In genomic region chr7:125499927-125500868, GRCm38 (mm10) we compare ENCODE assay signal across 13 mouse cellular contexts. TPM values are rescaled to one million over a fixed set of nuclear protein-coding genes. Genes with fewer than 3 reads are reported as not detected.
A peak's percentile ranks its signal among the peaks of the same experiment; 100 is the strongest.
DNase-seq lines count a peak whose midpoint lies in the region; ATAC-seq lines count a peak whose summit lies in the region.
"Had no signal": no experiment of that assay in that cellular context is flagged by ENCODE, and none has a peak within 500 bp of the region (broad histone marks: within the 10 kb centered on the region; RNA-seq: fewer than 3 reads in every experiment).

No protein-coding gene starts in this region.

- H3K4me2 ChIP-seq in liver, embryonic 12.5 days, result no peak overlapping the region
- H3K4me2 ChIP-seq: kidney, embryonic 15.5 days; limb, embryonic 15.5 days had no signal

- no peak overlapping the region for H3K9ac ChIP-seq in liver, embryonic 12.5 days
- H3K9ac ChIP-seq: kidney, embryonic 15.5 days; limb, embryonic 15.5 days had no signal

- WGBS in liver, embryonic 12.5 days (ENCODE audit: insufficient replicate concordance), result 46% methylated on average over 13 of the region's 13 CpGs

- peak; percentile 27 for DNase-seq in gastrocnemius, adult 18-20 months (ENCODE audit: low spot score)
- no peak for DNase-seq in gastrocnemius, postnatal 14 days
- peak; percentile 70 for DNase-seq in right cerebral cortex, adult 18-20 months
- no peak for DNase-seq in right cerebral cortex, postnatal 14 days
- no peak for DNase-seq in spleen, adult 18-20 months
- DNase-seq in cerebellum, adult 11 months, result no peak
- no peak for DNase-seq in cerebellum, adult 11-12 months
- DNase-seq: cerebellum, adult 8-10 months; midbrain, embryonic 14.5 days had no signal

- H3K4me1 ChIP-seq in liver, embryonic 12.5 days, result peaks cover 39% of the 10 kb centered on the region
- H3K4me1 ChIP-seq: kidney, embryonic 15.5 days had no signal

- H3K27me3 ChIP-seq in liver, embryonic 12.5 days (replicated peaks), result no peaks in the 10 kb centered on the region
- H3K27me3 ChIP-seq: kidney, embryonic 15.5 days; limb, embryonic 15.5 days had no signal

- no peaks in the 10 kb centered on the region for H3K36me3 ChIP-seq in liver, embryonic 12.5 days
- H3K36me3 ChIP-seq: kidney, embryonic 15.5 days; limb, embryonic 15.5 days had no signal

- intact Hi-C loops in gastrocnemius, postnatal 14 days (cut with DNase I; ENCODE audit: low total_unique reads), result no loop called here

- ATAC-seq in liver, embryonic 12.5 days, result peak; percentile 78
- ATAC-seq: forebrain, embryonic 14.5 days had no signal

- H3K27ac ChIP-seq in liver, embryonic 12.5 days, result no peak overlapping the region
- H3K27ac ChIP-seq: kidney, embryonic 15.5 days; limb, embryonic 15.5 days had no signal

- H3K4me3 ChIP-seq in liver, embryonic 12.5 days, result no peak overlapping the region
- H3K4me3 ChIP-seq: kidney, embryonic 15.5 days; limb, embryonic 15.5 days had no signal

- H3K9me3 ChIP-seq in liver, embryonic 12.5 days (replicated peaks), result no peaks in the 10 kb centered on the region
- H3K9me3 ChIP-seq: kidney, embryonic 15.5 days; limb, embryonic 15.5 days had no signal

RNA-seq across cellular contexts. Expression of gene Nsmce1, which starts 8.8 kb away (rescaled TPM):
- total RNA-seq in gastrocnemius, adult 18-20 months (2021), result 10 to 100 TPM; 10.8 to 11.1 TPM
- total RNA-seq in gastrocnemius, postnatal 14 days (2021), result 10 to 100 TPM; 12.2 to 13.4 TPM
- 97.0 and 97.7 TPM in 2 replicates for polyA plus RNA-seq in liver, embryonic 12.5 days (2016; fragmentation: Nextera tagmentation; extraction: Ambion mirVana)

RNA-seq across cellular contexts. Expression of gene Il4ra, which starts 51.7 kb away (rescaled TPM):
- 1 to 10 TPM; 4.7 to 5.2 TPM for total RNA-seq in gastrocnemius, adult 18-20 months (2021)
- total RNA-seq in gastrocnemius, postnatal 14 days (2021), result 1 to 10 TPM; 9.4 to 9.5 TPM
- polyA plus RNA-seq in liver, embryonic 12.5 days (2016; fragmentation: Nextera tagmentation; extraction: Ambion mirVana), result 4.1 and 5.2 TPM in 2 replicates

RNA-seq across cellular contexts. Expression of gene Kdm8, which starts 55.7 kb away (rescaled TPM):
- 1 to 10 TPM; 6.2 to 7.9 TPM for total RNA-seq in gastrocnemius, adult 18-20 months (2021)
- total RNA-seq in gastrocnemius, postnatal 14 days (2021), result 1 to 10 TPM; 4.3 to 4.9 TPM
- polyA plus RNA-seq in liver, embryonic 12.5 days (2016; fragmentation: Nextera tagmentation; extraction: Ambion mirVana), result 11.1 and 11.7 TPM in 2 replicates

Comparison
In these comparisons a context has a peak if more than half of its experiments do, and no peak if none do; other contexts are left out.
1. DNase-seq: peak in gastrocnemius, adult 18-20 months (single experiment) and right cerebral cortex, adult 18-20 months (single experiment); none in gastrocnemius, postnatal 14 days (single experiment), right cerebral cortex, postnatal 14 days (single experiment), spleen, adult 18-20 months (0 of 2), cerebellum, adult 11 months (single experiment) and cerebellum, adult 11-12 months (single experiment).